Mouse (Mus musculus) embryonic facial prominence, embryonic 10.5 days (tissue): ENCODE data around the gene Olfr63. TPM values are rescaled to one million over a fixed set of nuclear protein-coding genes. Genes with fewer than 3 reads are reported as not detected.
"Not testable (repeated sequence)": the region's sequence is repeated elsewhere in the genome, so short reads cannot be mapped to it uniquely, and the experiment has no call there.

Experiments used
- DNase-seq: peaks from one replicate; pipeline ENCODE4 v3.0.0-alpha.2; 2017; ENCODE audit warnings: low spot score
- H3K27ac ChIP-seq: fragments of 300-500 bp; sonication (generic); replicated peaks from 2 replicates; pipeline ENCODE4 v1.5.1; 2016; ENCODE audit warnings: mild to moderate bottlenecking
- H3K27me3 ChIP-seq: fragments of 300-500 bp; sonication (generic); replicated peaks from 2 replicates; pipeline ENCODE4 v1.6.1; 2016; ENCODE audit warnings: low read depth, mild to moderate bottlenecking; ENCODE audit not compliant: poor library complexity, severe bottlenecking
- H3K36me3 ChIP-seq: fragments of 300-500 bp; sonication (generic); replicated peaks from 2 replicates; pipeline ENCODE4 v1.6.1; 2016; ENCODE audit warnings: mild to moderate bottlenecking, moderate library complexity
- H3K4me1 ChIP-seq: fragments of 300-500 bp; sonication (generic); 2 replicates; pipeline ENCODE4 v1.6.1; 2016
- H3K4me3 ChIP-seq: fragments of 300-500 bp; sonication (generic); 2 replicates; pipeline ENCODE4 v1.5.1; 2016; ENCODE audit warnings: mild to moderate bottlenecking, moderate library complexity
- H3K9me3 ChIP-seq: fragments of 300-500 bp; sonication (generic); 2 replicates; pipeline ENCODE4 v1.6.1; 2016; ENCODE audit warnings: mild to moderate bottlenecking
- WGBS: fragments of 180-500 bp; shearing (Covaris S2); methylation state at CpG from one replicate; pipeline ENCODE4 v1.1.7; 2016; 5-methylcytosine and 5-hydroxymethylcytosine counted together
- polyA plus RNA-seq: library from polyadenylated mRNA; unstranded; fragments of >200 nt; fragmentation: Nextera tagmentation; extraction: Ambion mirVana; gene quantifications from 2 replicates; pipeline ENCODE4 v1.2.1, GENCODE M21; 2016

The Olfr63 gene
- polyA plus RNA-seq = 0.05 and 0.06 TPM in 2 replicates

GRCm38 (mm10) chr17:33264376-33264775 lies at the start of gene Olfr63:
Gene Olfr63, plus strand, starts transcription at chr17:33264676.
- H3K36me3 ChIP-seq = no peaks in the 10 kb centered on the region
- DNase-seq = no peak
- H3K27ac ChIP-seq = no peak within 1 kb of the TSS
- H3K27me3 ChIP-seq = no peaks in the 10 kb centered on the region
- no peaks in the 10 kb centered on the region for H3K4me1 ChIP-seq
- H3K4me3 ChIP-seq = no peak within 1 kb of the TSS
- WGBS = 77% methylated on average over 1 of the region's 1 CpGs
- H3K9me3 ChIP-seq = no peaks in the 10 kb centered on the region

- 82% methylated on average over 2 of the region's 2 CpGs for WGBS
- H3K27me3 ChIP-seq = no peaks in the 10 kb centered on the region
- no peak within 1 kb of the TSS for H3K27ac ChIP-seq
- H3K36me3 ChIP-seq = no peaks in the 10 kb centered on the region
- no peak for DNase-seq
- H3K4me1 ChIP-seq = no peaks in the 10 kb centered on the region
- H3K9me3 ChIP-seq = peaks cover 8% of the 10 kb centered on the region
- no peak within 1 kb of the TSS for H3K4me3 ChIP-seq
These were observed 42.9 kb upstream of the Olfr63 start, which contains the start of gene Olfr1564 for GRCm38 (mm10) chr17:33221590-33221989. Gene Olfr1564, minus strand, starts transcription at chr17:33221690.

GRCm38 (mm10) chr17:33236646-33237045 lies 27.8 kb upstream of the Olfr63 start:
- H3K4me1 ChIP-seq, H3K9me3 ChIP-seq, H3K27ac ChIP-seq, DNase-seq, H3K27me3 ChIP-seq, H3K4me3 ChIP-seq: not testable (repeated sequence)
- H3K36me3 ChIP-seq = peaks cover 28% of the 10 kb centered on the region
- 98% methylated on average over 1 of the region's 1 CpGs for WGBS

GRCm38 (mm10) chr17:33254530-33255318 lies 9.8 kb upstream of the Olfr63 start, which contains the start of gene Zfp955a:
Gene Zfp955a, minus strand, starts transcription at chr17:33255145.
- 49% methylated on average over 1 of the region's 34 CpGs for WGBS
- H3K4me3 ChIP-seq, H3K36me3 ChIP-seq, H3K4me1 ChIP-seq, H3K27ac ChIP-seq, DNase-seq, H3K9me3 ChIP-seq, H3K27me3 ChIP-seq: not testable (repeated sequence)

GRCm38 (mm10) chr17:33255319-33255657 lies 9.2 kb upstream of the Olfr63 start:
- not testable (repeated sequence) for H3K9me3 ChIP-seq, H3K4me1 ChIP-seq, DNase-seq, H3K27me3 ChIP-seq, H3K36me3 ChIP-seq, H3K27ac ChIP-seq, H3K4me3 ChIP-seq
- no CpG with 5 or more reads among the region's 2 CpGs for WGBS

GRCm38 (mm10) chr17:33268907-33269306 lies 4.4 kb downstream of the Olfr63 start:
- DNase-seq = no peak
- H3K4me1 ChIP-seq = no peaks in the 10 kb centered on the region
- 87% methylated on average over 9 of the region's 9 CpGs for WGBS
- H3K27me3 ChIP-seq = no peaks in the 10 kb centered on the region
- no peak overlapping the region for H3K27ac ChIP-seq
- no peak overlapping the region for H3K4me3 ChIP-seq
- H3K9me3 ChIP-seq = no peaks in the 10 kb centered on the region; the same call in 1 of the 2 replicates
- H3K36me3 ChIP-seq = no peaks in the 10 kb centered on the region

- not testable (repeated sequence) for DNase-seq, H3K9me3 ChIP-seq, H3K36me3 ChIP-seq, H3K4me1 ChIP-seq, H3K27me3 ChIP-seq, H3K4me3 ChIP-seq, H3K27ac ChIP-seq
- WGBS = no CpG with 5 or more reads among the region's 25 CpGs
These were observed 24.8 kb downstream of the Olfr63 start, which contains the start of gene Zfp955b for GRCm38 (mm10) chr17:33289039-33289875. Gene Zfp955b, plus strand, starts transcription at chr17:33289544.

GRCm38 (mm10) chr17:33289876-33290149 lies 25.3 kb downstream of the Olfr63 start:
- not testable (repeated sequence) for H3K27me3 ChIP-seq, DNase-seq, H3K27ac ChIP-seq, H3K4me3 ChIP-seq, H3K36me3 ChIP-seq, H3K9me3 ChIP-seq, H3K4me1 ChIP-seq
- no CpG with 5 or more reads among the region's 9 CpGs for WGBS

Other genes starting within 250 kb of the Olfr63 start
- 15.3 and 18.4 TPM in 2 replicates for gene Zfp763, start 231.3 kb upstream of the Olfr63 start, polyA plus RNA-seq
- gene 4921501E09Rik, start 196.6 kb upstream of the Olfr63 start, polyA plus RNA-seq = not detected in 2 replicates
- 7.3 and 7.5 TPM in 2 replicates for gene Zfp563, start 175.4 kb upstream of the Olfr63 start, polyA plus RNA-seq
- 0.04 TPM in 1 of 2 replicates, not detected in the other for gene Morc2b, start 125.0 kb upstream of the Olfr63 start, polyA plus RNA-seq
- not detected in 2 replicates for gene Olfr55, start 96.2 kb upstream of the Olfr63 start, polyA plus RNA-seq
- not detected in 2 replicates for gene Olfr239, start 73.4 kb upstream of the Olfr63 start, polyA plus RNA-seq
- not detected in 2 replicates for gene Olfr1564, start 43.0 kb upstream of the Olfr63 start, polyA plus RNA-seq
- 18.4 and 18.5 TPM in 2 replicates for gene Zfp955a, start 9.5 kb upstream of the Olfr63 start, polyA plus RNA-seq
- 10.2 and 11.6 TPM in 2 replicates for gene Zfp955b, start 24.9 kb downstream of the Olfr63 start, polyA plus RNA-seq
- gene Zfp81, start 94.2 kb downstream of the Olfr63 start, polyA plus RNA-seq = 10.8 and 11.1 TPM in 2 replicates
- gene Zfp101, start 130.0 kb downstream of the Olfr63 start, polyA plus RNA-seq = 19.9 and 21.1 TPM in 2 replicates
- gene Actl9, start 168.2 kb downstream of the Olfr63 start, polyA plus RNA-seq = not detected in 2 replicates